8 mouse cellular contexts compared by ENCODE assay signal in genomic region chr9:107612191-107612944, GRCm38 (mm10). TPM values are rescaled to one million over a fixed set of nuclear protein-coding genes. Genes with fewer than 3 reads are reported as not detected.
DNase-seq lines count a peak whose midpoint lies in the region; ATAC-seq and TF ChIP-seq lines count a peak whose summit lies in the region.

No protein-coding gene starts in this region.

- ATAC-seq in forebrain, embryonic 15.5 days (replicated peaks): peak; percentile 94
- peak; percentile 93 for ATAC-seq in lung, embryonic 15.5 days (ENCODE audit: borderline replicate concordance, extremely low read depth, low FRiP score, low TSS enrichment)

- H3K4me2 ChIP-seq in forebrain, embryonic 15.5 days (replicated peaks): peak overlapping the region; percentile 72
- peak overlapping the region; percentile 85 for H3K4me2 ChIP-seq in lung, embryonic 15.5 days

- H3K36me3 ChIP-seq in ES-E14 (ENCODE audit: control insufficient read depth, insufficient read depth, low read length, poor library complexity, severe bottlenecking): peaks cover 26% of the 10 kb centered on the region
- H3K36me3 ChIP-seq in forebrain, embryonic 15.5 days: peaks cover 29% of the 10 kb centered on the region
- H3K36me3 ChIP-seq in lung, embryonic 15.5 days: peaks cover 35% of the 10 kb centered on the region

- in situ Hi-C loops in ES-E14 (cut with MboI; ENCODE audit: low sequenced_read_pairs in 2 of 2, unreplicated experiment in 2 of 2): no loop called here

- H3K4me1 ChIP-seq in ES-E14 (ENCODE audit: control insufficient read depth in 2 of 2, insufficient read depth in 2 of 2, low read length in 2 of 2, poor library complexity in 1 of 2): peaks cover 2 to 32% of the 10 kb centered on the region in 2 experiments; a peak in 3 of 4 replicates
- H3K4me1 ChIP-seq in forebrain, embryonic 15.5 days: peaks cover 25% of the 10 kb centered on the region
- H3K4me1 ChIP-seq in lung, embryonic 15.5 days: peaks cover 49% of the 10 kb centered on the region

- H3K27me3 ChIP-seq in forebrain, embryonic 15.5 days: no peaks in the 10 kb centered on the region
- H3K27me3 ChIP-seq in lung, embryonic 15.5 days: no peaks in the 10 kb centered on the region

- H3K4me3 ChIP-seq in ES-E14 (ENCODE audit: insufficient read depth in 1 of 2, low read depth in 1 of 2, low read length in 2 of 2, poor library complexity in 1 of 2, severe bottlenecking in 1 of 2): peak overlapping the region; percentile 51 to 59
- peak overlapping the region; percentile 39 for H3K4me3 ChIP-seq in forebrain, embryonic 15.5 days
- peak overlapping the region; percentile 39 for H3K4me3 ChIP-seq in lung, embryonic 15.5 days

- peak; percentile 87 for DNase-seq in ES-E14 (ENCODE audit: low read depth, low spot score)
- DNase-seq in cerebellum, adult 11-12 months: peak; percentile 98
- peak; percentile 99 to 100 for DNase-seq in heart, postnatal 36 days
- DNase-seq in layer of hippocampus, adult 8-10 months (ENCODE audit: low spot score in 2 of 2): peak; percentile 95 to 99
- DNase-seq in ovary, adult 18-20 months (ENCODE audit: low spot score): peak; percentile 95
- peak; percentile 94 for DNase-seq in thymus, postnatal 0 days (ENCODE audit: low spot score)

- under 1% methylated on average over 46 of the region's 48 CpGs for WGBS in forebrain, embryonic 15.5 days
- 8% methylated on average over 40 of the region's 48 CpGs for WGBS in lung, embryonic 15.5 days

- intact Hi-C loops in heart, postnatal 36 days (cut with DNase I): loop anchor here (2.0 kb wide), 1 partner anchor 20 kb away; no protein-coding TSS in a partner anchor

- peak overlapping the region; percentile 65 for H3K9ac ChIP-seq in ES-E14 (ENCODE audit: insufficient read depth, low read depth, low read length, poor library complexity, severe bottlenecking)
- H3K9ac ChIP-seq in forebrain, embryonic 15.5 days (replicated peaks): peak overlapping the region; percentile 62
- H3K9ac ChIP-seq in lung, embryonic 15.5 days: peak overlapping the region; percentile 61

- no peaks in the 10 kb centered on the region for H3K9me3 ChIP-seq in ES-E14 (ENCODE audit: control insufficient read depth, insufficient read depth, low read depth, low read length)
- no peaks in the 10 kb centered on the region for H3K9me3 ChIP-seq in forebrain, embryonic 15.5 days
- no peaks in the 10 kb centered on the region for H3K9me3 ChIP-seq in lung, embryonic 15.5 days

- no peak overlapping the region for H3K27ac ChIP-seq in ES-E14 (ENCODE audit: insufficient read depth, low read depth, low read length, poor library complexity, severe bottlenecking)
- H3K27ac ChIP-seq in forebrain, embryonic 15.5 days (replicated peaks): peak overlapping the region; percentile 98
- H3K27ac ChIP-seq in lung, embryonic 15.5 days: peak overlapping the region; percentile 92

TF ChIP-seq in ES-E14, 5 proteins besides CTCF, POLR2A, EP300 and RAD21:
- TF ChIP-seq MAFK (IDR thresholded peaks at IDR 0.05; ENCODE audit: insufficient read depth, low read depth, low read length) (0 out of 2 replicates have a peak, but pooled peaks have one; percentile 20), ZC3H11A (IDR thresholded peaks at IDR 0.05; ENCODE audit: borderline replicate concordance, low read depth, low read length) (no peak)
TF ChIP-seq in ES-E14: peak in this region for 1.

RNA-seq across cellular contexts. Expression of gene Sema3b, which starts 3.3 kb away (rescaled TPM):
- total RNA-seq in ES-E14 (2012; rRNA removed): 7.4 and 7.6 TPM in 2 replicates
- 1.7 and 2.8 TPM in 2 replicates for polyA plus RNA-seq in forebrain, embryonic 15.5 days (2015; fragmentation: Nextera tagmentation; extraction: Ambion mirVana)
- 10 to 100 TPM; 18.5 to 22.0 TPM for total RNA-seq in heart, postnatal 36 days (2021)
- 1 to 10 TPM; 2.9 to 5.0 (median 4.4) TPM for total RNA-seq in layer of hippocampus, adult 8-10 months (2022)
- polyA plus RNA-seq in lung, embryonic 15.5 days (2015; fragmentation: Nextera tagmentation; extraction: Ambion mirVana): 8.2 and 9.1 TPM in 2 replicates
- 1.4 and 1.8 TPM in 2 replicates for polyA plus RNA-seq in thymus, postnatal 0 days (2015; fragmentation: Nextera tagmentation; extraction: Ambion mirVana)

RNA-seq across cellular contexts. Expression of gene Gnai2, which starts 22.8 kb away (rescaled TPM):
- total RNA-seq in ES-E14 (2012; rRNA removed): 178 and 232 TPM in 2 replicates
- polyA plus RNA-seq in forebrain, embryonic 15.5 days (2015; fragmentation: Nextera tagmentation; extraction: Ambion mirVana): 335 and 338 TPM in 2 replicates
- 100 to 1,000 TPM; 248 to 259 TPM for total RNA-seq in heart, postnatal 36 days (2021)
- 100 to 1,000 TPM; 218 to 272 (median 249) TPM for total RNA-seq in layer of hippocampus, adult 8-10 months (2022)
- 469 and 478 TPM in 2 replicates for polyA plus RNA-seq in lung, embryonic 15.5 days (2015; fragmentation: Nextera tagmentation; extraction: Ambion mirVana)
- 466 and 479 TPM in 2 replicates for polyA plus RNA-seq in thymus, postnatal 0 days (2015; fragmentation: Nextera tagmentation; extraction: Ambion mirVana)

RNA-seq across cellular contexts. Expression of gene Ifrd2, which starts 24.9 kb away (rescaled TPM):
- 66.6 and 82.7 TPM in 2 replicates for total RNA-seq in ES-E14 (2012; rRNA removed)
- 15.4 and 16.9 TPM in 2 replicates for polyA plus RNA-seq in forebrain, embryonic 15.5 days (2015; fragmentation: Nextera tagmentation; extraction: Ambion mirVana)
- total RNA-seq in heart, postnatal 36 days (2021): 10 to 100 TPM; 48.4 to 51.2 TPM
- total RNA-seq in layer of hippocampus, adult 8-10 months (2022): 10 to 100 TPM; 12.4 to 15.4 (median 14.0) TPM
- 40.0 and 44.2 TPM in 2 replicates for polyA plus RNA-seq in lung, embryonic 15.5 days (2015; fragmentation: Nextera tagmentation; extraction: Ambion mirVana)
- 43.6 and 48.7 TPM in 2 replicates for polyA plus RNA-seq in thymus, postnatal 0 days (2015; fragmentation: Nextera tagmentation; extraction: Ambion mirVana)

RNA-seq across cellular contexts. Expression of gene Hyal3, which starts 31.8 kb away (rescaled TPM):
- total RNA-seq in ES-E14 (2012; rRNA removed): 0.54 and 1.2 TPM in 2 replicates
- 1.3 and 2.1 TPM in 2 replicates for polyA plus RNA-seq in forebrain, embryonic 15.5 days (2015; fragmentation: Nextera tagmentation; extraction: Ambion mirVana)
- under 1 TPM; 0.36 to 0.46 TPM for total RNA-seq in heart, postnatal 36 days (2021)
- total RNA-seq in layer of hippocampus, adult 8-10 months (2022): 1 to 10 TPM; 1.7 to 2.4 (median 1.9) TPM
- polyA plus RNA-seq in lung, embryonic 15.5 days (2015; fragmentation: Nextera tagmentation; extraction: Ambion mirVana): 0.99 and 1.4 TPM in 2 replicates
- 0.90 and 1.2 TPM in 2 replicates for polyA plus RNA-seq in thymus, postnatal 0 days (2015; fragmentation: Nextera tagmentation; extraction: Ambion mirVana)

RNA-seq across cellular contexts. Expression of gene Naa80, which starts 33.7 kb away (rescaled TPM):
- 7.3 and 13.3 TPM in 2 replicates for total RNA-seq in ES-E14 (2012; rRNA removed)
- polyA plus RNA-seq in forebrain, embryonic 15.5 days (2015; fragmentation: Nextera tagmentation; extraction: Ambion mirVana): 14.7 and 17.0 TPM in 2 replicates
- total RNA-seq in heart, postnatal 36 days (2021): 10 to 100 TPM; 16.6 to 19.1 TPM
- total RNA-seq in layer of hippocampus, adult 8-10 months (2022): 10 to 100 TPM; 11.8 to 18.4 (median 15.4) TPM
- 18.2 and 18.6 TPM in 2 replicates for polyA plus RNA-seq in lung, embryonic 15.5 days (2015; fragmentation: Nextera tagmentation; extraction: Ambion mirVana)
- 18.4 and 23.1 TPM in 2 replicates for polyA plus RNA-seq in thymus, postnatal 0 days (2015; fragmentation: Nextera tagmentation; extraction: Ambion mirVana)
